Mouse (Mus musculus) gastrocnemius, adult 2 months (tissue): ENCODE measurements around the gene Pacsin2. TPM values are rescaled to one million over a fixed set of nuclear protein-coding genes. Genes with fewer than 3 reads are reported as not detected.

ENCODE experiments used
- DNase-seq: peaks from one replicate; pipeline ENCODE4 v3.0.0; 2022
- H3K27ac ChIP-seq: fragments of 200-600 bp; 2 replicates; pipeline ENCODE4 v1.8.1; 2022; ENCODE audit warnings: mild to moderate bottlenecking
- H3K4me3 ChIP-seq: fragments of 200-600 bp; 2 replicates; pipeline ENCODE4 v1.8.1; 2022; ENCODE audit warnings: mild to moderate bottlenecking, moderate library complexity
- CTCF ChIP-seq: fragments of 200-600 bp; IDR thresholded peaks from 2 replicates; pipeline ENCODE4 v1.8.1; 2022; ENCODE audit warnings: antibody characterized with exemption, mild to moderate bottlenecking, moderate library complexity
- intact Hi-C: fragments of 180-260 bp; cut with DNase I; formaldehyde crosslinking; loops from one replicate; pipeline ENCODE4 v1.15.1; 2025
- total RNA-seq, 2 experiments: library from RNA; stranded (reverse); gene quantifications; 2 replicates each; pipeline ENCODE4 v1.2.3; 2021

Gene Pacsin2
- total RNA-seq, 2 experiments from 2014 or later, result 43.7 to 70.1 TPM

- intact Hi-C loops, result no loop called here
- Histone ChIP-seq H3K27ac (peak overlapping the region; percentile 66), H3K4me3 (no peak overlapping the region)
- TF ChIP-seq CTCF, result peak; percentile 6; the same call in 1 of the 2 replicates
- DNase-seq, result no peak
Observed at GRCm38 (mm10) chr15:83423589-83424384, 40.6 kb downstream of the Pacsin2 start.

DNA sequence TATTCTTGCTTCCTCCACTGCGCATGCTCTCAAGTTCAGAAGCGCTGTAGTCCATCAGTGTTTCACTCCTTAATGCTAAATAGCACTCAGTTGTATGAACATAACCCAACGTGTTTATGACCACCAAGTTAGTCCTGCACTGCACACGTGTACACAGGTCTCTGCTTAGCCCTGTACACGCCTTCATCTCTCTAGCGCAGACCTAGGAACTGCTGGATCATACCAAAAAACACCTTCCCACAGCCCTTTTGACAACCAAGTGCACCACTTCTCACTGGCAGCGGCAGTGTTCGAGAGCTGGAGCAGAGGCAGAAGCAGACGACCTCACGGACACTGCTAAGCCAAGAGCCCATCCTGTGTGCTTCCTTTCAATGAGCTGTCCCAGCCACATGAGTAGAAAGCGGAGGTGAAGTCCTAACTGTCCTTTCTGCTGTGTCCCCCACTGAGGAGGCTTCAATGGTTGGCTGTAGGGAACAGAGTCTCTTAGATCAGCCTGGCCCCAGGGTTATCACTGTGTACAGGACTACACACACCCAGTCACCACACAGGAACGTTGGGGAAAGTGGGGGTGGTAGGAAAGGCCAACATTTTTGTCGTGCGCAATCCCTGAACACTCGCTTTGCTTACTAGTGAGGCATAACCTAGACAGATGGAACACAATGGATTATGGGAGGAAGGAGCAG lies 42.0 kb downstream of the Pacsin2 start:
- DNase-seq, result no peak
- TF ChIP-seq CTCF, result no peak
- Histone ChIP-seq H3K4me3 (no peak overlapping the region), H3K27ac (peak overlapping the region; percentile 76)
- intact Hi-C loops, result no loop called here

DNA sequence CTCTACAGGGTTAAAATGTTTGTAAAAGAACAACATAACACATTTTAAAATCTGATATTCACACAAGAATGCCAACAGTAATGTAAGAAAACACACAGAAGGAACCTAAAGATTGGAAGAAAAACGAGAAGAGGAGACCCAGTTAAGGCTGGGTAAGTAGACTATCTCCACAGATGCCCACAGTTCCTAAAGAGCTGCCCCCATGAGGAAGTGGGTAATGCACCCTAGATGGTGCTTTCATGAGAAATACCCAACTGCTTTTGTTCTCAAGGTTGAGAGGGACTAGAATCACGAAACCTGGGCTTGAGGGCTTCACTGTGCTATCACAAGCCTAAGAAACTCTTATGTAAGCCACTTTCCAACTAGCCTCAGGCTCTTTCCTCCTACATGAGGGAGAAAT lies 44.8 kb downstream of the Pacsin2 start:
- H3K4me3 ChIP-seq, result no peak overlapping the region
- peak overlapping the region; percentile 73 for H3K27ac ChIP-seq
- DNase-seq, result no peak
- intact Hi-C loops, result loop anchor here (10.0 kb wide), 1 partner anchor 45 kb away; the partner anchor contains the start of gene Pacsin2
- no peak for TF ChIP-seq CTCF

- TF ChIP-seq CTCF, result no peak
- intact Hi-C loops, result loop anchor here (10.0 kb wide), 1 partner anchor 46 kb away; the partner anchor contains the start of gene Pacsin2
- DNase-seq, result peak; percentile 59
- H3K4me3 ChIP-seq, result no peak overlapping the region
- H3K27ac ChIP-seq, result peak overlapping the region; percentile 73
Observed at GRCm38 (mm10) chr15:83418685-83419084, 45.7 kb downstream of the Pacsin2 start.

DNA sequence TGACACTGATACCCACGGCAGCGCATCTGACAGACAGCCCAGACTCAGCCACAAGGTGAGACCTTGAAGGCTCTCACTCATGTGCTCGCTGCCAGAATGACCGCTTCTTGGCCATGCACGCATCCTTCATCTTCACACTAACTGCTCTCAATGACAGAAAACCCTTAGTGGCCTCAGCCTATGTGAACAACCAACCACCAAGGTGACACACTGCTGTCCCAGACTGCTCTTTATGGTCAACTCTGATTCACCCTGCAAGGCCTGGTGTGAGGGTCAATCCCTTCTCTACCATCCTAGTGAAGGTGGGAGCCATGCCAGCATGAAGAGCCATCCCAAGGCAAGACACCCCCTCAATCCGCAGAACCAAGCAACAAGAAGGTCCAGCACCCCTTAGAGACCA lies 46.5 kb downstream of the Pacsin2 start:
- peak overlapping the region; percentile 73 for H3K27ac ChIP-seq
- DNase-seq, result no peak
- intact Hi-C loops, result loop anchor here (10.0 kb wide), 1 partner anchor 47 kb away; the partner anchor contains the start of gene Pacsin2
- no peak for TF ChIP-seq CTCF
- no peak overlapping the region for H3K4me3 ChIP-seq

DNA sequence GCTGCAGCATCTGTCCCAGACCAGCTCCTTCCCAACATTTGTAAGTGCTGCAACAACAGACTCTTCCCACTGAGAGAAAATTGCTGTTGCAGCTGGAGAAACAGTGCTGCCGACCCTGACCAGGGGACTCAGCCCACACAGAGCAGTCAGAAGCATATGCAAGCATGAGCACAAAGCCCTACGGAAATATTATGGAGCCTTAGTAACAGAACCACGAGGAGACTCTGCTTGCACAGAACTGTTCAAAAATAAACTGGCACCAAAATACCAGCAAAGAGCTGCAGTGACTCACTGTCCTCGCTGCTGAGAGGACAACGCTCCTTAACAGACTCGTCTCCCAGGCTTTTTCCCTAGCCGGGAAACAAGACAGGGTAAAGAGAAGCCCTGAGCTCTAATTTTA lies 47.0 kb downstream of the Pacsin2 start:
- intact Hi-C loops, result loop anchor here (10.0 kb wide), 1 partner anchor 47 kb away; the partner anchor contains the start of gene Pacsin2
- TF ChIP-seq CTCF, result no peak
- peak overlapping the region; percentile 73 for H3K27ac ChIP-seq
- peak overlapping the region; percentile 13; the same call in 1 of the 2 replicates for H3K4me3 ChIP-seq
- peak; percentile 42 for DNase-seq

- H3K4me3 ChIP-seq, result no peak overlapping the region
- TF ChIP-seq CTCF, result no peak
- H3K27ac ChIP-seq, result peak overlapping the region; percentile 28; the same call in 1 of the 2 replicates
- no peak for DNase-seq
- intact Hi-C loops, result loop anchor here (10.0 kb wide), 1 partner anchor 49 kb away; the partner anchor contains the start of gene Pacsin2
Observed at GRCm38 (mm10) chr15:83415391-83415790, 49.0 kb downstream of the Pacsin2 start.

DNA sequence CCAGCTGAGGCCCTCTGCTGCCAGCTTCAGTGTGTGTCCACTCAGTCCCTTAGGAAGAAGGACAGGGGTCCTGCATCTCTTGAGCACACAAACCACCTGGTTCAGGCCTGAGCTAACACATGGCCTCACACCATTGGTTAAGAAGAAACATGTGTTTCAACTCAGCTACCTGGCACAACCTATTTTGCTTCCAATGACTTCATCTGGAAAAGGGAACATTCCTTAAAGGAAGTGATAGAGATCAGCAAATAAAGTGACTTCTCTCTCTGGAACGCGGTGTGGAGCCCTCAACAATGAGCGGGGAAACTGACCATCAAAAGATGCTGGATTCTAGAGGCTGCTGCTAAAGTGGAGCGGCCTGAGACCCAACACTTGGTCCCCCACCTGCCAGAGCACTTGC lies 52.8 kb downstream of the Pacsin2 start:
- intact Hi-C loops, result loop anchor here (10.0 kb wide), 1 partner anchor 53 kb away; the partner anchor contains the start of gene Pacsin2
- DNase-seq, result no peak
- no peak overlapping the region for H3K4me3 ChIP-seq
- H3K27ac ChIP-seq, result peak overlapping the region; percentile 61
- TF ChIP-seq CTCF, result no peak

DNA sequence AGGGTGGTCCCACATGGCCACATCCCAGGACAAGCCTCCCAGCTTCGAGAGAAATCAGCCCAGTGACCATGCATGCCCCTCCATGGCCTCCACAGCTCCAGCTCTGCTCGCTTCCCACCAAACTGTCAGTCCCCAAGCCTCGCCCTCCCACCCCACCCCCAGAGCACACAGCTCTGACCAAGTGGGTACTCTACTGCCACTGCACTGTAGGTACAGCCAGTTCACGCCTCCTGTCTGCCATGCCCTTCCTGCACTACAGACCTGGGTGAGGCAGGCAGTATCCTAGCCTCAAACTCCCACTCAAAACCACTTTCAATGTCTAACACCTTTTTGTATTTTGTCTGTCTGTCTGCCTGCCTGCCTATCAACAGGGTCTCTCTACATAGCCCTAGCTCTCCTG lies 53.7 kb downstream of the Pacsin2 start:
- peak overlapping the region; percentile 44 for H3K27ac ChIP-seq
- no peak for TF ChIP-seq CTCF
- intact Hi-C loops, result loop anchor here (10.0 kb wide), 1 partner anchor 54 kb away; the partner anchor contains the start of gene Pacsin2
- DNase-seq, result no peak
- H3K4me3 ChIP-seq, result no peak overlapping the region

DNA sequence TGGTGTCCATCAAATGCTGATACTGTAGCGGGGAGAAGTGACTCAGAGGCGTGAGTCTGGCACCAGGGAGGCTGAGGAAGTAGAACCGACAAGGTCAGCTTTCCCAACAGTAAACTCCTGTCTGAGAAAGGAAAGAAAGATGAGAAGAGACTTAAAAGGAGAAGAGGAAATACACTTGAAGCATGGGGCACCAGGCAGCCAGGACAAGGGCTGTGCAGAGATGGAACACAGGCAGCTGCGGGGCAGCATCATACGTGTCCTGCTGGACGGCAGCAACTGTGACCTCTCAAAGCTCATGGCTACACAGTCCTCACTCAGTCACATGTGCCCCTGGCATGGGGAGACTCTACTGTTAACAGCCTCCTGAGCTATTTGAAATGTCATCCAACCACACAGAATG lies 54.1 kb downstream of the Pacsin2 start:
- intact Hi-C loops, result loop anchor here (10.0 kb wide), 1 partner anchor 55 kb away; the partner anchor contains the start of gene Pacsin2
- H3K4me3 ChIP-seq, result no peak overlapping the region
- H3K27ac ChIP-seq, result peak overlapping the region; percentile 44
- peak; percentile 46 for DNase-seq
- TF ChIP-seq CTCF, result no peak

DNA sequence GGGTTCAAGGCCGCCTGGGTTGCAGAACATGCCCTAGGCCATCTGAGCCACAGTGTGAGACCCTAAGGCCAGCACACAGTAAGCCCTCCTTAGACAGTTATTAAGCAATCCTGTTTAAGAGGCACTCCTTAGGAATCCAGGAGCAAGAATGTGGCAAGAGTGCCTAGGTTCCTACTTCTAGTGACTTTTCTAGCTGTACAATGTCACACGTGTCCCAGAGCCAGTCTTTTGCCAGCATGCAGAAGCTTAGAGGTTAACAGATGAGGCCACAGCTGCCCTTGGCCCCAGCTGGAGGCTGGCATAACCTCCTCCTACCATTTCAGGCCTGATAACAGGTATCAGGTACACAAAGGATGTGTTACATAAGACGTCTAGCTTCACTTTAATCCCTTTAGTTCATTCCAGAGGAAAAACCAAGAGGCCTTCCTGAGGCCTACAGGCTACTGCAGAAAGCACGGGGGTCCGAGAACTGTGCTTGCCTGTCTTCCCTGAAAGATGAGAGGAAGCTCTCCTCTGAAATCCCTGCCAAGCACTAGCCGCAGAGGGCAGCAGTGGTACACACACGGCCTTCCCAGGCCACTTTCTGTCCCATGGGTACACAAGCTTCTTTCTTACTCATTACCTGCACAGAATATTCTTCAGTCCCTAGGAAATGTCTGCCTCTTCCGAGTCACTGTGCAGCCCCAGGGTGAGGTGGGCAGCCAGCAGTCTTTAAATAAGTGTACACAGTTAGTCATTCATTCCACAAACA lies 55.5 kb downstream of the Pacsin2 start:
- DNase-seq, result peak; percentile 57
- peak; percentile 61 for TF ChIP-seq CTCF
- Histone ChIP-seq H3K4me3 (no peak overlapping the region), H3K27ac (peak overlapping the region; percentile 44)
- intact Hi-C loops, result no loop called here

- Histone ChIP-seq H3K27ac (peak overlapping the region; percentile 44; the same call in 1 of the 2 replicates), H3K4me3 (no peak overlapping the region)
- no peak for DNase-seq
- intact Hi-C loops, result no loop called here
- no peak for TF ChIP-seq CTCF
Observed at GRCm38 (mm10) chr15:83408216-83408615, 56.2 kb downstream of the Pacsin2 start.
